Mouse (Mus musculus) hindbrain, embryonic 15.5 days (tissue): ENCODE results near the gene Qars. TPM values are rescaled to one million over a fixed set of nuclear protein-coding genes. Genes with fewer than 3 reads are reported as not detected.
A peak's percentile ranks its signal among the peaks of the same experiment; 100 is the strongest.

ENCODE experiments used
- ATAC-seq: fragments of 200-750 bp; cut with Nextera tagmentation; 2 replicates; pipeline ENCODE4 v1.8.0; 2017; ENCODE audit warnings: low read depth, moderate number of reproducible peaks, moderate TSS enrichment; ENCODE audit not compliant: low FRiP score
- H3K27ac ChIP-seq: fragments of 300-500 bp; sonication (generic); replicated peaks from 2 replicates; pipeline ENCODE4 v1.5.1; 2015; ENCODE audit warnings: mild to moderate bottlenecking, inconsistent platforms
- H3K27me3 ChIP-seq: fragments of 300-500 bp; sonication (generic); 2 replicates; pipeline ENCODE4 v1.6.1; 2015; ENCODE audit warnings: control low read depth, inconsistent platforms
- H3K36me3 ChIP-seq: fragments of 300-500 bp; sonication (generic); 2 replicates; pipeline ENCODE4 v1.6.1; 2015; ENCODE audit warnings: control low read depth, inconsistent platforms
- H3K4me1 ChIP-seq: fragments of 300-500 bp; sonication (generic); replicated peaks from 2 replicates; pipeline ENCODE4 v1.6.1; 2015; ENCODE audit warnings: control low read depth, inconsistent platforms
- H3K4me2 ChIP-seq: fragments of 300-500 bp; sonication (generic); 2 replicates; pipeline ENCODE4 v1.6.1; 2015; ENCODE audit warnings: moderate library complexity, mild to moderate bottlenecking, inconsistent platforms
- H3K4me3 ChIP-seq: fragments of 300-500 bp; sonication (generic); 2 replicates; pipeline ENCODE4 v1.5.1; 2015; ENCODE audit warnings: mild to moderate bottlenecking, inconsistent platforms
- H3K9ac ChIP-seq: fragments of 300-500 bp; sonication (generic); 2 replicates; pipeline ENCODE4 v1.6.1; 2015; ENCODE audit warnings: inconsistent platforms
- H3K9me3 ChIP-seq: fragments of 300-500 bp; sonication (generic); 2 replicates; pipeline ENCODE4 v1.6.1; 2016; ENCODE audit warnings: control low read depth, inconsistent platforms
- WGBS: fragments of 180-500 bp; shearing (Covaris S2); methylation state at CpG from one replicate; pipeline ENCODE4 v1.1.7; 2015; 5-methylcytosine and 5-hydroxymethylcytosine counted together
- polyA plus RNA-seq: library from polyadenylated mRNA; unstranded; fragments of >200 nt; fragmentation: Nextera tagmentation; extraction: Ambion mirVana; gene quantifications from 2 replicates; pipeline ENCODE4 v1.2.1, GENCODE M21; 2015

Gene Qars
- polyA plus RNA-seq = 62.8 and 63.8 TPM in 2 replicates

- peak within 1 kb of the TSS; percentile 92 for H3K4me2 ChIP-seq
- H3K9ac ChIP-seq = peak within 1 kb of the TSS; percentile 61
- H3K9me3 ChIP-seq = no peaks in the 10 kb centered on the region
- H3K27me3 ChIP-seq = no peaks in the 10 kb centered on the region
- peak; percentile 97 for ATAC-seq
- peak within 1 kb of the TSS; percentile 86 for H3K4me3 ChIP-seq
- WGBS = under 1% methylated on average over 37 of the region's 37 CpGs
- peak within 1 kb of the TSS; percentile 89 for H3K27ac ChIP-seq
- peaks cover 20% of the 10 kb centered on the region for H3K4me1 ChIP-seq
- H3K36me3 ChIP-seq = peaks cover 32% of the 10 kb centered on the region
Observed at GRCm38 (mm10) chr9:108507619-108508434, at the start of gene Qars. Qars (plus strand) TSS chr9:108507706.

- peak overlapping the region; percentile 87 for H3K27ac ChIP-seq
- 97% methylated on average over 1 of the region's 1 CpGs for WGBS
- no peak overlapping the region for H3K9ac ChIP-seq
- peaks cover 13% of the 10 kb centered on the region for H3K36me3 ChIP-seq
- H3K4me3 ChIP-seq = peak overlapping the region; percentile 66
- no peaks in the 10 kb centered on the region for H3K9me3 ChIP-seq
- peaks cover 22% of the 10 kb centered on the region for H3K4me1 ChIP-seq
- peak overlapping the region; percentile 82 for H3K4me2 ChIP-seq
- H3K27me3 ChIP-seq = no peaks in the 10 kb centered on the region
- ATAC-seq = no peak; the same call in 1 of the 2 replicates
Observed at GRCm38 (mm10) chr9:108459939-108460318, 47.6 kb upstream of the Qars start.

- peaks cover 16% of the 10 kb centered on the region for H3K36me3 ChIP-seq
- no peaks in the 10 kb centered on the region for H3K27me3 ChIP-seq
- H3K9me3 ChIP-seq = no peaks in the 10 kb centered on the region
- H3K9ac ChIP-seq = peak within 1 kb of the TSS; percentile 75
- H3K27ac ChIP-seq = peak within 1 kb of the TSS; percentile 87
- peak within 1 kb of the TSS; percentile 66 for H3K4me3 ChIP-seq
- H3K4me1 ChIP-seq = peaks cover 22% of the 10 kb centered on the region
- ATAC-seq = peak; percentile 83
- WGBS = under 1% methylated on average over 50 of the region's 52 CpGs
- H3K4me2 ChIP-seq = peak within 1 kb of the TSS; percentile 82
Observed at GRCm38 (mm10) chr9:108460319-108461178, 47.0 kb upstream of the Qars start, which contains the start of gene Ccdc71. Ccdc71 (plus strand) TSS chr9:108460527.

GRCm38 (mm10) chr9:108461181-108461631, 46.3 kb upstream of the Qars start, which contains the start of gene Klhdc8b:
Klhdc8b (minus strand) TSS chr9:108461581.
- peak within 1 kb of the TSS; percentile 66 for H3K4me3 ChIP-seq
- peaks cover 23% of the 10 kb centered on the region for H3K36me3 ChIP-seq
- H3K27ac ChIP-seq = peak within 1 kb of the TSS; percentile 87
- 25% methylated on average over 11 of the region's 11 CpGs for WGBS
- peak within 1 kb of the TSS; percentile 82 for H3K4me2 ChIP-seq
- no peak for ATAC-seq
- H3K27me3 ChIP-seq = no peaks in the 10 kb centered on the region
- H3K4me1 ChIP-seq = peaks cover 22% of the 10 kb centered on the region
- H3K9me3 ChIP-seq = no peaks in the 10 kb centered on the region
- peak within 1 kb of the TSS; percentile 75 for H3K9ac ChIP-seq

GRCm38 (mm10) chr9:108461675-108462074, 45.8 kb upstream of the Qars start:
- H3K27me3 ChIP-seq = no peaks in the 10 kb centered on the region
- WGBS = 91% methylated on average over 5 of the region's 5 CpGs
- H3K4me1 ChIP-seq = peaks cover 22% of the 10 kb centered on the region
- H3K9me3 ChIP-seq = no peaks in the 10 kb centered on the region
- H3K4me2 ChIP-seq = peak overlapping the region; percentile 82
- ATAC-seq = no peak
- peaks cover 24% of the 10 kb centered on the region for H3K36me3 ChIP-seq
- no peak overlapping the region for H3K27ac ChIP-seq
- H3K9ac ChIP-seq = peak overlapping the region; percentile 75
- H3K4me3 ChIP-seq = peak overlapping the region; percentile 66

GRCm38 (mm10) chr9:108462192-108462591, 45.3 kb upstream of the Qars start:
- Histone ChIP-seq H3K27ac (no peak overlapping the region), H3K9ac (no peak overlapping the region), H3K36me3 (peaks cover 30% of the 10 kb centered on the region), H3K9me3 (no peaks in the 10 kb centered on the region), H3K4me1 (peaks cover 22% of the 10 kb centered on the region), H3K4me2 (peak overlapping the region; percentile 82; the same call in 1 of the 2 replicates), H3K27me3 (no peaks in the 10 kb centered on the region), H3K4me3 (no peak overlapping the region)
- ATAC-seq = no peak
- WGBS = 89% methylated on average over 10 of the region's 10 CpGs

GRCm38 (mm10) chr9:108463713-108464112, 43.8 kb upstream of the Qars start:
- no peak for ATAC-seq
- peaks cover 22% of the 10 kb centered on the region for H3K4me1 ChIP-seq
- H3K4me2 ChIP-seq = no peak overlapping the region
- no peak overlapping the region for H3K9ac ChIP-seq
- H3K27ac ChIP-seq = no peak overlapping the region
- peaks cover 36% of the 10 kb centered on the region for H3K36me3 ChIP-seq
- no peak overlapping the region for H3K4me3 ChIP-seq
- 96% methylated on average over 9 of the region's 9 CpGs for WGBS
- H3K27me3 ChIP-seq = no peaks in the 10 kb centered on the region
- no peaks in the 10 kb centered on the region for H3K9me3 ChIP-seq

GRCm38 (mm10) chr9:108466219-108466618, 41.3 kb upstream of the Qars start:
- Histone ChIP-seq H3K4me2 (no peak overlapping the region), H3K4me3 (no peak overlapping the region), H3K4me1 (peaks cover 15% of the 10 kb centered on the region), H3K9ac (no peak overlapping the region), H3K36me3 (peaks cover 36% of the 10 kb centered on the region), H3K9me3 (no peaks in the 10 kb centered on the region), H3K27me3 (no peaks in the 10 kb centered on the region), H3K27ac (no peak overlapping the region)
- 93% methylated on average over 2 of the region's 2 CpGs for WGBS
- no peak for ATAC-seq

- H3K4me3 ChIP-seq = no peak overlapping the region
- 84% methylated on average over 5 of the region's 5 CpGs for WGBS
- H3K36me3 ChIP-seq = peaks cover 23% of the 10 kb centered on the region
- H3K27me3 ChIP-seq = no peaks in the 10 kb centered on the region
- no peaks in the 10 kb centered on the region for H3K4me1 ChIP-seq
- no peak overlapping the region for H3K4me2 ChIP-seq
- no peaks in the 10 kb centered on the region for H3K9me3 ChIP-seq
- no peak overlapping the region for H3K27ac ChIP-seq
- no peak overlapping the region for H3K9ac ChIP-seq
- no peak for ATAC-seq
Observed at GRCm38 (mm10) chr9:108469430-108469829, 38.1 kb upstream of the Qars start.

GRCm38 (mm10) chr9:108469845-108470244, 37.7 kb upstream of the Qars start:
- ATAC-seq = no peak

GRCm38 (mm10) chr9:108474528-108474927, 33.0 kb upstream of the Qars start:
- Histone ChIP-seq H3K27me3 (no peaks in the 10 kb centered on the region), H3K27ac (no peak overlapping the region), H3K36me3 (no peaks in the 10 kb centered on the region), H3K4me2 (no peak overlapping the region), H3K9ac (no peak overlapping the region), H3K9me3 (no peaks in the 10 kb centered on the region), H3K4me3 (no peak overlapping the region), H3K4me1 (peaks cover 11% of the 10 kb centered on the region)
- WGBS = 73% methylated on average over 1 of the region's 1 CpGs
- ATAC-seq = no peak

More at GRCm38 (mm10) chr9:108469845-108470244, 37.7 kb upstream of the Qars start:
- no peak overlapping the region for H3K4me2 ChIP-seq
- no peaks in the 10 kb centered on the region for H3K27me3 ChIP-seq
- H3K27ac ChIP-seq = no peak overlapping the region
- WGBS = 83% methylated on average over 4 of the region's 4 CpGs
- H3K4me3 ChIP-seq = no peak overlapping the region
- H3K4me1 ChIP-seq = no peaks in the 10 kb centered on the region
- peaks cover 23% of the 10 kb centered on the region for H3K36me3 ChIP-seq
- no peak overlapping the region for H3K9ac ChIP-seq
- no peaks in the 10 kb centered on the region for H3K9me3 ChIP-seq
